Mouse (Mus musculus) kidney, embryonic 16.5 days (tissue): ENCODE results near the gene Tas1r3. TPM values are rescaled to one million over a fixed set of nuclear protein-coding genes. Genes with fewer than 3 reads are reported as not detected.

Experiments used
- ATAC-seq: fragments of 200-750 bp; cut with Nextera tagmentation; 2 replicates; pipeline ENCODE4 v1.8.0; 2017; ENCODE audit warnings: moderate TSS enrichment; ENCODE audit not compliant: low FRiP score, low TSS enrichment
- H3K27ac ChIP-seq: fragments of 300-500 bp; sonication (generic); 2 replicates; pipeline ENCODE4 v1.5.1; 2014; ENCODE audit warnings: low read length
- H3K27me3 ChIP-seq: fragments of 300-500 bp; sonication (generic); 2 replicates; pipeline ENCODE4 v1.6.1; 2014; ENCODE audit warnings: low read length, control low read depth, mixed read lengths; ENCODE audit not compliant: insufficient read depth
- H3K36me3 ChIP-seq: fragments of 300-500 bp; sonication (generic); 2 replicates; pipeline ENCODE4 v1.6.1; 2014; ENCODE audit warnings: low read length, control low read depth, mixed read lengths; ENCODE audit not compliant: insufficient read depth
- H3K4me1 ChIP-seq: fragments of 300-500 bp; sonication (generic); 2 replicates; pipeline ENCODE4 v1.6.1; 2014; ENCODE audit warnings: low read length, control low read depth, mixed read lengths; ENCODE audit not compliant: insufficient read depth
- H3K4me2 ChIP-seq: fragments of 300-500 bp; sonication (generic); replicated peaks from 2 replicates; pipeline ENCODE4 v1.6.1; 2014; ENCODE audit warnings: low read depth, low read length
- H3K4me3 ChIP-seq: fragments of 300-500 bp; sonication (generic); 2 replicates; pipeline ENCODE4 v1.5.1; 2014; ENCODE audit warnings: mild to moderate bottlenecking, low read length
- H3K9ac ChIP-seq: fragments of 300-500 bp; sonication (generic); replicated peaks from 2 replicates; pipeline ENCODE4 v1.6.1; 2014; ENCODE audit warnings: low read length
- H3K9me3 ChIP-seq: fragments of 300-500 bp; sonication (generic); 2 replicates; pipeline ENCODE4 v1.6.1; 2016; ENCODE audit warnings: low read length, control low read depth
- WGBS: fragments of 180-500 bp; shearing (Covaris S2); extraction: QIAGEN DNeasy Blood & Tissue Kit; methylation state at CpG from one replicate; pipeline ENCODE4 v1.1.7; 2014; 5-methylcytosine and 5-hydroxymethylcytosine counted together
- polyA plus RNA-seq: library from polyadenylated mRNA; unstranded; fragments of >200 nt; fragmentation: Nextera tagmentation; extraction: Ambion mirVana; gene quantifications from 2 replicates; pipeline ENCODE4 v1.2.1, GENCODE M21; 2015

The Tas1r3 gene
- polyA plus RNA-seq: 0.22 and 0.40 TPM in 2 replicates

DNA sequence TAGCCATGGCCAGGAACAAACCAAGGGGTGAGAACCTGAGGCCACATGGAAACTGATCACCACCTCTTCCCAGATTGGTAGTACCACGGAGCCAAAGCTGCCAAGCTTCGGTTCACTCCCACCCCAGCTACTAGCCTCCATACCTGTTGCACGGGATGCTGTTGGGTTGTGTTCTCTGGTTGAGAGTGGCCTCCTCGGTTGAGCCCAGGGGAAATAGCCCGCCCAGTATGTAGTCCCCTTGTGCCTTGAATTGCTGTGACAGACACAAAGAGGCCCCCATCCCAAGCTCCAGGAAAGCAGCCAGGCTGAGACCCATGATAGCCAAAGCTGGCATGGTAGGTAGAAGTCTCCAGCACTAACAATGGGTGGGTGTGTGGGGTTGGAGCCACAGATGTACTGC, at the start of gene Tas1r3:
TSS of gene Tas1r3 (minus strand) at position 362 of the 400 bp plus-strand sequence.
- Histone ChIP-seq H3K27me3 (no peaks in the 10 kb centered on the region), H3K4me2 (no peak within 1 kb of the TSS), H3K9me3 (no peaks in the 10 kb centered on the region), H3K27ac (no peak within 1 kb of the TSS), H3K4me3 (no peak within 1 kb of the TSS), H3K4me1 (no peaks in the 10 kb centered on the region), H3K9ac (no peak within 1 kb of the TSS), H3K36me3 (peaks cover 23% of the 10 kb centered on the region)
- no peak for ATAC-seq
- 88% methylated on average over 5 of the region's 5 CpGs for WGBS

DNA sequence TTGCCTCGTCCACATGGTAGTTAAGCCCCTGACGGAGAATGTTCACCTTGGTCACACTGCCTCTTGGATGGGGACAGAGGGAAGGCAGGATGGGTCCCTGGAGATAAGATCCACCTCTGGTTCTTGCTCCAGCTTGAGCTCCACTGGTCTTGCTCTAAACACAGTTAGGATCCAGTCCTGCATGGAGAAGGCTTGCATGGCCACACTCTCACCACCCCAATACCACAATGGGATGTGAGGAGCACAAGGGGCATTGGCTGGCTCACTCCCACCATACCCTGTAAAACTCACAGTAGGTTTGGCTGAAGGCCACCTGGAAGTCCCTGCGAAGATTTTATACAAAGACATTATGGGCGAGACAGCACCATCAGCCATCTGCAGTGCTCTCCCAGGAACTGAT, 45.6 kb upstream of the Tas1r3 start:
- Histone ChIP-seq H3K4me2 (no peak overlapping the region), H3K9ac (no peak overlapping the region), H3K27ac (no peak overlapping the region), H3K4me3 (no peak overlapping the region), H3K4me1 (no peaks in the 10 kb centered on the region), H3K27me3 (no peaks in the 10 kb centered on the region), H3K36me3 (peaks cover 7% of the 10 kb centered on the region), H3K9me3 (no peaks in the 10 kb centered on the region)
- 89% methylated on average over 4 of the region's 4 CpGs for WGBS
- no peak for ATAC-seq

DNA sequence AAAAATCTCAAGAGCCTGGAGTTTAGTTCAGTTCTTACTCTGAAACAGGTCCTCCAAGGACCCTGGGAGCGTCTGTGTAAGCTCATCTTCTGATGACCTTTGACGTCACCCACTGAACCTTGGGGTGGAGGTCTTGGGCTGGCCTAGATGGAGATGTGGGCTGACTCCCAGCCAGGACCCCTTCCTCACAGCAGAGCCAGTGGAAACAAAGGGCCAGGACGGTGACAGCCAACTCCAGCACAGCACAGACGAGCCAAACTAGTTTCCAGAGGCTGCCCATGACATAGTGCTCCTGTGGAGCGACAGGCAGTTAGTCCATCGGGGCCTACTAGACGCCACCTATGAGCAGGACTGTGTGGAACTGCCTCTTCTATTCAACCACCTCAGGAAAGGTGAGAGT, 45.1 kb upstream of the Tas1r3 start:
- ATAC-seq: no peak
- no peak overlapping the region for H3K27ac ChIP-seq
- H3K27me3 ChIP-seq: no peaks in the 10 kb centered on the region
- peaks cover 12% of the 10 kb centered on the region for H3K36me3 ChIP-seq
- H3K4me1 ChIP-seq: no peaks in the 10 kb centered on the region
- no peak overlapping the region for H3K4me3 ChIP-seq
- H3K9me3 ChIP-seq: no peaks in the 10 kb centered on the region
- H3K4me2 ChIP-seq: no peak overlapping the region
- WGBS: 73% methylated on average over 7 of the region's 7 CpGs
- no peak overlapping the region for H3K9ac ChIP-seq

DNA sequence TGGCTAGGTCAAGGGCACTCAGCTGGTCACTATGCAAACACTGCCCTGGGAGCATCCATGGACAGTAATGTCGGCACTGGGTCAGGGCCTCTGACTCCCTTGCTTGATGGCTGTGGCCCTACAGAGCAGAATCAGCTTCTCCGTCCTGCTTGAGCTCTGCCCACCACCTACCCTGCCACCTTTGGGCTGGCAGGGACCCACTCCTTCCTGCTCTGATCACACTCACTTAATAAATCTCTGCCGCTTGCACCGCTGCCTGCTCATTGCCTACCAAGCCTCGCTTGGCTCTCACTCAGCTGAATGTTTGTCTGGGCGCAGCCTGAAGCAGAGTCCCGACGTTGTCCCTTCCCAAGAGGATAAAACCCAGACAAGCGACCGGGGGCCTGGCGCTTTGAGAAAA, 43.8 kb upstream of the Tas1r3 start:
- Histone ChIP-seq H3K9me3 (no peaks in the 10 kb centered on the region), H3K4me3 (no peak overlapping the region), H3K27ac (no peak overlapping the region), H3K36me3 (peaks cover 20% of the 10 kb centered on the region), H3K9ac (no peak overlapping the region), H3K27me3 (no peaks in the 10 kb centered on the region), H3K4me1 (no peaks in the 10 kb centered on the region), H3K4me2 (no peak overlapping the region)
- no peak for ATAC-seq
- WGBS: 73% methylated on average over 11 of the region's 11 CpGs

DNA sequence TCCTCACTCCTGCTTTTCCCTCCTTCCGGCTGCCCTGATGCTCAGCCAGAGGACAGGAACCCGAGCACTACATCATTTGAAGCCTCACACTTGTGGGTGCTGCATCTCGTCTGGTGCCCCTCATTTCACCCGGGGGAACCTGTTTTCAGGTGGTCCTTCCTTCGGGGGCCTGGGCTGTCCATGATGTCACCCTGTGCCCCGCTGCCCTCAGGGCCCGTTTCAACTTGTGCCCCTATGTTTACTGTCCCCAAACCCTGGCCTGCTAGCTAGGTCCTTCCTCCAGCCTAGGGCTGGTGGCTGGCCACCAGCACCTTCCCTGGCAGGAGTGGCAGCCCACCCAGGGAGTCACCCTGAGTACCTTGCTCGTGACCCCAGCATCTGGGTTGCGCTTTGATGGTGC, 43.0 kb upstream of the Tas1r3 start:
- Histone ChIP-seq H3K4me2 (no peak overlapping the region), H3K9me3 (no peaks in the 10 kb centered on the region), H3K4me3 (no peak overlapping the region), H3K36me3 (peaks cover 24% of the 10 kb centered on the region), H3K9ac (no peak overlapping the region), H3K4me1 (no peaks in the 10 kb centered on the region), H3K27me3 (no peaks in the 10 kb centered on the region), H3K27ac (no peak overlapping the region)
- no peak for ATAC-seq
- WGBS: 78% methylated on average over 9 of the region's 9 CpGs

DNA sequence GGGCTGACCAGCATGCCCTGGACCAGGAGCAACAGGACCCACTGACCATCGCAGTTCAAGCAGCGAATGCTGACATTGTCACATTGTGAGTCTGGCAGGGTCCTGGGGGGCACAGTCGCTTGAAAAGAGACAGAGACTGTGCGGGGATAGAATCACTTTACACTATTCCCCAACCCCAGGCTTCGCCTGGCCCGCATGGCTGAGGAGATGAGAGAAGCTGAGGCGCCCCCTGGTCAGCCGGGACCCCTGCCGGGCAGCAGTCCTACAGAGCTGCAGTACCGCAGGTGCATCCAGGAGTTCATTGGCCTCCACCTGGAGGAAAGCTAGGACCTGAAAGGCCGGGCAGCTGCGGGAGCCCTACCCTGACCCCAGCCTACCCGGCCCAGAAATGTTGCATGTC, 42.5 kb upstream of the Tas1r3 start:
- no peaks in the 10 kb centered on the region for H3K4me1 ChIP-seq
- peaks cover 24% of the 10 kb centered on the region for H3K36me3 ChIP-seq
- H3K27me3 ChIP-seq: no peaks in the 10 kb centered on the region
- H3K9ac ChIP-seq: no peak overlapping the region
- 89% methylated on average over 13 of the region's 13 CpGs for WGBS
- no peak overlapping the region for H3K27ac ChIP-seq
- H3K4me3 ChIP-seq: no peak overlapping the region
- no peak for ATAC-seq
- no peak overlapping the region for H3K4me2 ChIP-seq
- no peaks in the 10 kb centered on the region for H3K9me3 ChIP-seq

DNA sequence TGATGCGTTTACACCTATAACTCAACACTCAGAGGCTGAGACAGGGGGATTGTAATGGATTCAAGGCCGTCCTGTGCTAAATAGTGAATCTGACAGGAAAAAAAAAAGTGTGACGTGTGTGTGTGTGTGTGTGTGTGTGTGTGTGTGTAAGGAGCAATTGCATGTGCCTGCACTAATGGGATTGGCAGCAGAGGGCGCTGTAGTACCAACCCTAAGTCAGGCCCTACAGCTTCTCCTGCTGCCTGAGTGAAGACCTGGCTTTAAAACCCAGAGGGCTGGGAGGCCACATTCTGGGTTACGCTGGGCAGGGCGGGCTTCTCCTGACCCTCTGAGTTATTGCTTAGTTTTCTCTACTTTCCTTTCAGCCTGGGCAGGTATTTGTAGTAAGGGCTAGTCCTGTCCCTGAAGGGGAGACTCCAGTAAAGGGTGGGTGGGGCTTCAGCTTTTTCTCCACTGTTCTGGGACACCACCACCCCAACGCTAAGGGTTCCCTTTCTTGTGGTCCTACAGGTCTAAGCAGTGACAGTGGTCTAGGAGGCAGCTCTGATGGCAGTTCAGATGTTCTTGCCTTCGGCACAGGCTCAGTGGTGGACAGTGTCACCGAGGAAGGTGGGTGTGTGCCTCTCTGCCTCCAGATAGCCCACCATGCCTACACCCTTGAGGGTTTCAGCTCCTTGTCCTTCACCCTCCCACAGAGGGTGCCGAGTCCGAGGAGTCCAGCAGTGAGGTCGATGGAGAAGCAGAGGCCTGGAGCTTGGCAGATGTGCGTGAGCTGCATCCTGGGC, 41.3 kb upstream of the Tas1r3 start:
- ATAC-seq: no peak
- Histone ChIP-seq H3K36me3 (peaks cover 29% of the 10 kb centered on the region), H3K27me3 (no peaks in the 10 kb centered on the region), H3K4me3 (no peak overlapping the region), H3K4me1 (no peaks in the 10 kb centered on the region), H3K4me2 (no peak overlapping the region), H3K9me3 (no peaks in the 10 kb centered on the region), H3K27ac (no peak overlapping the region), H3K9ac (no peak overlapping the region)
- WGBS: 90% methylated on average over 13 of the region's 13 CpGs

DNA sequence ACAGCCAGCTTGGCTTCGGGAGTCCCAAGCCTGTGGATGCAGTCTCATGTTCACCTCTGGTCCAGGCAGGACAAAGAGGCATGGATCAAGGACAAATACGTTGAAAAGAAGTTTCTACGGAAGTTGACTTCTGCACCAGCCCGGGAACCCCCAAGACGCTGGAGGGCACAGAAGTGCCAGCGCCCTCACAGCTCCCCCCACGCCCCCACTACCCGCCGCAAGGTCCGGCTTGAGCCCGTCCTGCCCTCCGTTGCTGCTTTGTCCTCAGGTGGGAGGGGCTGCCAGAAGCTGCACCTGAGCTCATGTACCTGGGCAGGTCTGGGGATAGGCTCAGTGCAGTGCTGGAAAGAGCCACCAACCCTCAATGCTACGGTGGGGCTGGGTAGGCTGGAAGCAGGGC, 40.1 kb upstream of the Tas1r3 start:
- Histone ChIP-seq H3K4me1 (no peaks in the 10 kb centered on the region), H3K27ac (no peak overlapping the region), H3K36me3 (peaks cover 37% of the 10 kb centered on the region), H3K9ac (no peak overlapping the region), H3K9me3 (no peaks in the 10 kb centered on the region), H3K4me2 (no peak overlapping the region), H3K27me3 (no peaks in the 10 kb centered on the region), H3K4me3 (no peak overlapping the region)
- no peak for ATAC-seq
- 95% methylated on average over 13 of the region's 13 CpGs for WGBS

DNA sequence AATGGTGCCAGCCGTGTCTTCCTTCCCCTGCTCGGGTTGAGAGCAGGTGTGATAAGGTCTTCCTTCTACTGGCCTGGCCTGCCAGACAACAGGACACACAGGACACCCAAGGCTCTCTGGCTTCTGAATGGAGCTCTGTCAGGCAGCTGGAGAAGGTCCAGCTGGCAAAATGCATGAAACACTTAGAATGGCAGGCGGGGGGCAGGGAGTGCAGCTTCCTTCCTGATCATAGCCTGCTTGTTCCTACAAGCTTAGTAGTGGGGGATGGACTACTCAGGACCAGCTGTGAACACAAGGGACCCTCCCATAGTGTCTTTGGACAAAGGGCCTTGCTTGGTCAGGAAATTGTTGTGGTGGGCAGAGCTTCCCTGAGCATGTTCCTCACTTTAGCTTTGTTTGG, 38.0 kb upstream of the Tas1r3 start:
- no peak overlapping the region for H3K4me2 ChIP-seq
- ATAC-seq: no peak
- H3K4me1 ChIP-seq: no peaks in the 10 kb centered on the region
- 57% methylated on average over 3 of the region's 3 CpGs for WGBS
- no peak overlapping the region for H3K4me3 ChIP-seq
- no peak overlapping the region for H3K27ac ChIP-seq
- no peak overlapping the region for H3K9ac ChIP-seq
- no peaks in the 10 kb centered on the region for H3K9me3 ChIP-seq
- peaks cover 41% of the 10 kb centered on the region for H3K36me3 ChIP-seq
- no peaks in the 10 kb centered on the region for H3K27me3 ChIP-seq

DNA sequence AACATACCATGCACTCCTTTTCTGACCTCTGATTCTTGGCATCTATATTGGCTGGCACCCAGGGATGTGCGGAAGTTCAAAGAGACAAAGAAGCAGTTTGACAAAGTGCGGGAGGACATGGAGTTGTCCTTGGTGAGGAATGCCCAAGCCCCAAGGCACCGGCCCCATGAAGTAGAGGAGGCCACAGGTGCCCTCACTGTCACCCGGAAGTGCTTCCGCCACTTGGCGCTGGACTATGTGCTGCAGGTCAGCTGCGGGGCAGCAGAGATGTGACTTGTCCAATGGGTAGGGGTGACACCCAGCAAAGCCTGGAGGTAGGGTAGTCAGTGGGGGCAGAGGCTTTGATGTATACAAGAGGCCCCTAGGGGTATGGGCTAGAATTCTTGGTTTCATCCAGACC, 36.2 kb upstream of the Tas1r3 start:
- H3K27me3 ChIP-seq: no peaks in the 10 kb centered on the region
- H3K4me1 ChIP-seq: peaks cover 12% of the 10 kb centered on the region
- no peak overlapping the region for H3K9ac ChIP-seq
- H3K4me3 ChIP-seq: no peak overlapping the region
- WGBS: 95% methylated on average over 7 of the region's 7 CpGs
- peaks cover 40% of the 10 kb centered on the region for H3K36me3 ChIP-seq
- no peak overlapping the region for H3K27ac ChIP-seq
- no peak overlapping the region for H3K4me2 ChIP-seq
- no peak for ATAC-seq
- no peaks in the 10 kb centered on the region for H3K9me3 ChIP-seq
